Mouse (Mus musculus) CH12.LX (cell line): Measurements from ENCODE around the gene Prom1. TPM values are rescaled to one million over a fixed set of nuclear protein-coding genes. Genes with fewer than 3 reads are reported as not detected.

Experiments
- DNase-seq: peaks from one replicate; pipeline ENCODE4 v3.0.0-alpha.2; 2013; ENCODE audit errors: extremely low read depth
- H3K27ac ChIP-seq: 2 replicates; pipeline ENCODE4 v1.5.1; 2012; ENCODE audit warnings: low read depth, mild to moderate bottlenecking, control low read depth, moderate library complexity; ENCODE audit not compliant: insufficient read depth
- H3K27me3 ChIP-seq: replicated peaks from 2 replicates; pipeline ENCODE3; 2012; ENCODE audit warnings: inconsistent platforms
- H3K36me3 ChIP-seq, 2 experiments: replicated peaks in 1 of 2; 2 replicates each; pipeline versions ENCODE3 to v1.6.1; 2012; ENCODE audit warnings: inconsistent platforms in 1 of 2, low read length in 1 of 2, mild to moderate bottlenecking in 1 of 2, mixed read lengths in 1 of 2, moderate library complexity in 1 of 2; ENCODE audit not compliant: control insufficient read depth in 1 of 2, insufficient read depth in 1 of 2
- H3K4me1 ChIP-seq, 2 experiments: 2 replicates each; pipeline ENCODE4 v1.6.1; 2012; ENCODE audit warnings: inconsistent platforms in 1 of 2, moderate library complexity in 1 of 2; ENCODE audit not compliant: insufficient read depth in 2 of 2, control insufficient read depth in 1 of 2
- H3K4me2 ChIP-seq: 2 replicates; pipeline ENCODE4 v1.6.1; 2012; ENCODE audit warnings: low read depth, mild to moderate bottlenecking, control low read depth; ENCODE audit not compliant: poor library complexity, insufficient read depth, severe bottlenecking
- H3K4me3 ChIP-seq, 3 experiments: fragments of 150-350 bp in 1 of 3; sonication (generic) in 1 of 3; replicated peaks in 1 of 3; 2 replicates each; pipeline versions ENCODE3 to v1.5.1; 2011 to 2012; ENCODE audit warnings: low read depth in 2 of 3, low read length in 2 of 3, mild to moderate bottlenecking in 2 of 3, moderate library complexity in 2 of 3, control low read depth in 1 of 3, improper control_type of control experiment in 1 of 3, inconsistent platforms in 1 of 3, mixed read lengths in 1 of 3; ENCODE audit not compliant: poor library complexity in 1 of 3
- H3K79me2 ChIP-seq: replicated peaks from 2 replicates; pipeline ENCODE4 v1.6.1; 2012; ENCODE audit warnings: mild to moderate bottlenecking, moderate library complexity; ENCODE audit not compliant: control insufficient read depth, poor library complexity, insufficient read depth, severe bottlenecking; ENCODE audit errors: extremely low read depth
- H3K9ac ChIP-seq: 2 replicates; pipeline ENCODE4 v1.6.1; 2012; ENCODE audit warnings: low read depth, mild to moderate bottlenecking, control low read depth, moderate library complexity; ENCODE audit not compliant: insufficient read depth
- H3K9me3 ChIP-seq: replicated peaks from 2 replicates; pipeline ENCODE3; 2012; ENCODE audit warnings: low read length, inconsistent platforms, mixed read lengths
- CHD2 ChIP-seq: IDR thresholded peaks from 2 replicates; pipeline ENCODE4 v1.6.1; 2011; ENCODE audit warnings: low read length, improper control_type of control experiment
- CTCF ChIP-seq, 2 experiments: IDR thresholded peaks in 1 of 2; conservative IDR thresholded peaks in 1 of 2; 2 replicates each; pipeline ENCODE4 v1.5.1; 2011 to 2012; ENCODE audit warnings: low read depth in 2 of 2, low read length in 2 of 2, improper control_type of control experiment in 1 of 2, inconsistent platforms in 1 of 2, mild to moderate bottlenecking in 1 of 2, moderate library complexity in 1 of 2
- ETS1 ChIP-seq: conservative IDR thresholded peaks from 2 replicates; pipeline ENCODE4 v1.6.1; 2012; ENCODE audit warnings: low read depth, mild to moderate bottlenecking, inconsistent platforms, low read length, improper control_type of control experiment, moderate library complexity
- IRF4 ChIP-seq: IDR thresholded peaks from 2 replicates; pipeline ENCODE4 v1.6.1; 2014; ENCODE audit warnings: low read depth, mild to moderate bottlenecking, inconsistent platforms, low read length, improper control_type of control experiment
- JUND ChIP-seq: conservative IDR thresholded peaks from 2 replicates; pipeline ENCODE4 v1.6.1; 2011; ENCODE audit warnings: low read depth, low read length, improper control_type of control experiment
- MAFK ChIP-seq: IDR thresholded peaks from 2 replicates; pipeline ENCODE4 v1.6.1; 2011; ENCODE audit warnings: low read length, improper control_type of control experiment; ENCODE audit not compliant: insufficient replicate concordance
- MYC ChIP-seq: IDR thresholded peaks from 2 replicates; pipeline ENCODE4 v1.6.1; 2011; ENCODE audit warnings: low read depth, mild to moderate bottlenecking, improper control_type of control experiment, low read length
- RAD21 ChIP-seq: IDR thresholded peaks from 2 replicates; pipeline ENCODE4 v1.6.1; 2011; ENCODE audit warnings: low read depth, mild to moderate bottlenecking, low read length, improper control_type of control experiment, moderate library complexity
- SMC3 ChIP-seq: IDR thresholded peaks from 2 replicates; pipeline ENCODE4 v1.6.1; 2011; ENCODE audit warnings: low read depth, low read length, improper control_type of control experiment
- USF2 ChIP-seq: conservative IDR thresholded peaks from 2 replicates; pipeline ENCODE4 v1.6.1; 2011; ENCODE audit warnings: low read depth, low read length, improper control_type of control experiment
- ZC3H11A ChIP-seq: IDR thresholded peaks from 2 replicates; pipeline ENCODE4 v1.6.1; 2012; ENCODE audit warnings: low read depth, mild to moderate bottlenecking, inconsistent platforms, low read length, improper control_type of control experiment
- dilution Hi-C: fragments of 300-500 bp; cut with MboI; formaldehyde crosslinking; loops from 2 replicates; pipeline ENCODE4 v1.14.3; 2020; ENCODE audit warnings: low sequenced_read_pairs; ENCODE audit not compliant: extremely low pct_unique_long_range_greater_than_20kb, extremely low pct_ligation_motif_present
- in situ Hi-C: fragments of 300-500 bp; cut with MboI; formaldehyde crosslinking; loops from 3 replicates; pipeline ENCODE4 v1.14.3; 2019; ENCODE audit warnings: low sequenced_read_pairs, low pct_ligation_motif_present, low pct_unique_long_range_greater_than_20kb, mixed read lengths
- polyA plus RNA-seq: library from polyadenylated mRNA; unstranded; fragments of >175 nt; gene quantifications from 2 replicates; pipeline ENCODE4 v1.2.1, GENCODE M21; 2012; ENCODE audit warnings: low read depth; ENCODE audit not compliant: insufficient read length
- total RNA-seq, 2 experiments: library from RNA; depleted of rRNA; stranded (reverse); fragments of 300-350 nt in 1 of 2; fragments of >200 nt in 1 of 2; gene quantifications; 2 replicates each; pipeline ENCODE4 v1.2.3; 2012 to 2014

The Prom1 gene
- total and polyA plus RNA-seq, 3 experiments, result 0.13 to 0.39 (median 0.21) TPM

GRCm38 (mm10) chr5:43994981-43995380 is 106.9 kb downstream of the Prom1 start:
- no peaks in the 10 kb centered on the region for H3K27me3 ChIP-seq
- dilution Hi-C loops (no loop called here), in situ Hi-C loops (loop anchor here (5.0 kb wide), 1 partner anchor 103 kb away; no protein-coding TSS in a partner anchor)
- no peaks in the 10 kb centered on the region for H3K79me2 ChIP-seq
- no peaks in the 10 kb centered on the region for H3K9me3 ChIP-seq
- no peak overlapping the region for H3K4me3 ChIP-seq
- DNase-seq, result peak; percentile 27
- H3K4me2 ChIP-seq, result no peak overlapping the region
- H3K4me1 ChIP-seq, result peaks cover 6 to 11% of the 10 kb centered on the region in 2 experiments; a peak in 3 of 4 replicates
- H3K27ac ChIP-seq, result no peak overlapping the region
- no peak overlapping the region for H3K9ac ChIP-seq
- TF ChIP-seq USF2, result no peak
- TF ChIP-seq ETS1, result peak; percentile 25; the same call in 1 of the 2 replicates
- TF ChIP-seq, all 38 proteins: peak for 1
- no peaks in the 10 kb centered on the region for H3K36me3 ChIP-seq

- H3K9me3 ChIP-seq, result no peaks in the 10 kb centered on the region
- no peaks in the 10 kb centered on the region for H3K27me3 ChIP-seq
- TF ChIP-seq IRF4 (no peak), CTCF (conservative IDR thresholded peaks at IDR 0.05 in 1 of 2, IDR thresholded peaks at IDR 0.05 in 1 of 2; ENCODE audit: low read depth in 2 of 2, low read length in 2 of 2) (peak; percentile 97), SMC3 (peak; percentile 100), MYC (no peak), ZC3H11A (peak; percentile 91), RAD21 (peak; percentile 90)
- TF ChIP-seq, all 38 proteins: peak for 4
- Histone ChIP-seq H3K4me1 (peaks cover 5 to 30% of the 10 kb centered on the region in 2 experiments), H3K9ac (no peak overlapping the region), H3K79me2 (no peaks in the 10 kb centered on the region), H3K4me2 (no peak overlapping the region), H3K4me3 (no peak overlapping the region), H3K27ac (no peak overlapping the region), H3K36me3 (no peaks in the 10 kb centered on the region)
- peak; percentile 59 for DNase-seq
- dilution Hi-C loops (no loop called here), in situ Hi-C loops (loop anchor here (5.0 kb wide), 1 partner anchor 98 kb away; no protein-coding TSS in a partner anchor)
Observed at GRCm38 (mm10) chr5:43990316-43990715, 111.5 kb downstream of the Prom1 start.

- Histone ChIP-seq H3K79me2 (no peaks in the 10 kb centered on the region), H3K36me3 (no peaks in the 10 kb centered on the region), H3K4me1 (peaks cover 3 to 26% of the 10 kb centered on the region in 2 experiments; a peak in 3 of 4 replicates), H3K9ac (no peak overlapping the region), H3K9me3 (no peaks in the 10 kb centered on the region), H3K27ac (no peak overlapping the region), H3K27me3 (no peaks in the 10 kb centered on the region), H3K4me2 (no peak overlapping the region), H3K4me3 (no peak overlapping the region)
- in situ Hi-C loops (loop anchor here (10.0 kb wide), 1 partner anchor 64 kb away; no protein-coding TSS in a partner anchor), dilution Hi-C loops (no loop called here)
- DNase-seq, result peak; percentile 53
- TF ChIP-seq RAD21 (peak; percentile 82), ZC3H11A (peak; percentile 71), CHD2 (no peak), JUND (no peak), CTCF (conservative IDR thresholded peaks at IDR 0.05 in 1 of 2, IDR thresholded peaks at IDR 0.05 in 1 of 2; ENCODE audit: low read depth in 2 of 2, low read length in 2 of 2) (peak in 1 of 2 experiments; percentile 83; a peak in 2 of 4 replicates), SMC3 (peak; percentile 95), MAFK (no peak)
Observed at GRCm38 (mm10) chr5:43989017-43989416, 112.8 kb downstream of the Prom1 start.
